Mouse (Mus musculus) heart, adult 2 months (tissue): ENCODE data around the gene Hist1h3a. TPM values are rescaled to one million over a fixed set of nuclear protein-coding genes. Genes with fewer than 3 reads are reported as not detected.

Experiments
- DNase-seq, 2 experiments: peaks; one replicate each; pipeline ENCODE4 v3.0.0; 2021
- H3K27ac ChIP-seq: fragments of 200-600 bp; 2 replicates; pipeline ENCODE4 v1.8.1; 2022
- H3K27me3 ChIP-seq: fragments of 200-500 bp; 2 replicates; pipeline ENCODE4 v1.6.1; 2012; ENCODE audit warnings: mild to moderate bottlenecking, low read length, inconsistent platforms, mixed read lengths; ENCODE audit not compliant: control insufficient read depth, insufficient read depth
- H3K36me3 ChIP-seq: fragments of 200-500 bp; 2 replicates; pipeline ENCODE4 v1.6.1; 2012; ENCODE audit warnings: low read length, inconsistent platforms; ENCODE audit not compliant: control insufficient read depth, insufficient read depth
- H3K4me1 ChIP-seq: fragments of 200-500 bp; 2 replicates; pipeline ENCODE4 v1.6.1; 2011; ENCODE audit warnings: low read length; ENCODE audit not compliant: control insufficient read depth, insufficient read depth
- H3K4me3 ChIP-seq: fragments of 200-600 bp; 2 replicates; pipeline ENCODE4 v1.8.1; 2022
- H3K79me2 ChIP-seq: fragments of 200-500 bp; replicated peaks from 2 replicates; pipeline ENCODE4 v1.6.1; 2012; ENCODE audit warnings: mild to moderate bottlenecking, inconsistent platforms, low read length, moderate library complexity, mixed read lengths; ENCODE audit not compliant: control insufficient read depth, insufficient read depth
- H3K9ac ChIP-seq: fragments of 200-500 bp; 2 replicates; pipeline ENCODE4 v1.6.1; 2012; ENCODE audit warnings: low read depth, mild to moderate bottlenecking, control low read depth, inconsistent platforms, low read length, mixed read lengths
- CTCF ChIP-seq: fragments of 200-600 bp; IDR thresholded peaks from 2 replicates; pipeline ENCODE4 v1.8.1; 2022; ENCODE audit warnings: antibody characterized with exemption, mild to moderate bottlenecking, moderate library complexity
- EP300 ChIP-seq: fragments of 200-500 bp; IDR thresholded peaks from 2 replicates; pipeline ENCODE4 v1.6.1; 2011; ENCODE audit warnings: low read depth, low read length, control low read depth; ENCODE audit not compliant: insufficient read depth
- POLR2A ChIP-seq: fragments of 200-500 bp; IDR thresholded peaks from 2 replicates; pipeline ENCODE4 v1.6.1; 2011; ENCODE audit warnings: mild to moderate bottlenecking, low read depth, low read length, control low read depth; ENCODE audit not compliant: insufficient read depth
- WGBS: fragments of 180-500 bp; shearing (Covaris S2); methylation state at CpG from one replicate; pipeline ENCODE4 v1.1.7; 2018; 5-methylcytosine and 5-hydroxymethylcytosine counted together
- intact Hi-C: fragments of 180-260 bp; cut with DNase I; formaldehyde crosslinking; loops from one replicate; pipeline ENCODE4 v1.15.1; 2025
- polyA plus RNA-seq: library from polyadenylated mRNA; depleted of rRNA; stranded (reverse); fragments of >200 nt; gene quantifications from 2 replicates; pipeline ENCODE4 v1.2.3, GENCODE M21; 2012
- total RNA-seq, 2 experiments: library from RNA; stranded (reverse); gene quantifications; 2 replicates each; pipeline ENCODE4 v1.2.3; 2021

Hist1h3a gene
- total and polyA plus RNA-seq, 3 experiments: 5.1 to 8.9 TPM; not detected in 1

GRCm38 (mm10) chr13:23764324-23765171 lies 2.4 kb upstream of the Hist1h3a start:
- H3K27ac ChIP-seq: no peak overlapping the region
- no peak overlapping the region for H3K9ac ChIP-seq
- peaks cover 2% of the 10 kb centered on the region for H3K36me3 ChIP-seq
- H3K27me3 ChIP-seq: no peaks in the 10 kb centered on the region
- H3K4me3 ChIP-seq: peak overlapping the region; percentile 66
- DNase-seq: no peak
- TF ChIP-seq CTCF (no peak), POLR2A (no peak), EP300 (no peak)
- H3K4me1 ChIP-seq: peaks cover 1% of the 10 kb centered on the region; the same call in 1 of the 2 replicates
- no peaks in the 10 kb centered on the region for H3K79me2 ChIP-seq
- intact Hi-C loops: loop anchor here (5.0 to 10.0 kb wide), 2 partner anchors 342 to 400 kb away; partner anchors contain the start of genes Abt1 and Zfp322a
- 60% methylated on average over 12 of the region's 12 CpGs for WGBS

- Histone ChIP-seq H3K4me1 (no peaks in the 10 kb centered on the region), H3K9ac (peak within 1 kb of the TSS; percentile 76), H3K27me3 (no peaks in the 10 kb centered on the region), H3K27ac (peak within 1 kb of the TSS; percentile 76), H3K36me3 (peaks cover 2% of the 10 kb centered on the region), H3K4me3 (peak within 1 kb of the TSS; percentile 66), H3K79me2 (no peaks in the 10 kb centered on the region)
- peak; percentile 89 for TF ChIP-seq POLR2A
- no peak for TF ChIP-seq CTCF
- WGBS: 6% methylated on average over 34 of the region's 34 CpGs
- intact Hi-C loops: loop anchor here (5.0 to 10.0 kb wide), 2 partner anchors 341 to 399 kb away; partner anchors contain the start of genes Abt1 and Zfp322a
- peak; percentile 80 to 86 for DNase-seq
These were observed 1.6 kb upstream of the Hist1h3a start, which contains the start of gene Hist1h1a for GRCm38 (mm10) chr13:23763586-23764323. Hist1h1a (plus strand) TSS chr13:23763666.

DNA sequence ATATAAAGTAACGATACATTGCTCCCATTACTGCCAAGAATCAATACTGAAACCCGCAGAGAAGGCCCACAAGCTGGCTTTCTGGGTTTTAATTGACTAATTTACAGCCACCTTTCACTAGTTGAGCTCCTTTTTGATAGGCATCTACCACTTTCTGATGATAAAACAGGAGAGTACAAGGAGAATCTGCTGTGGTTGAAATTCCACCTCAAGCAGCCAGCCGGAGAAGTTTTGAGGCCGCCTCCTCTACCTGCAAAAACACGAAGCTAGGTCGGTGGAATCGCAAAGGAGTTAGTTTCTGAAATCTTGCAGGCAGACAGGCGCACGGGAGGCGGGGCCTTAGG lies 1.0 kb upstream of the Hist1h3a start:
- peak overlapping the region; percentile 66 for H3K4me3 ChIP-seq
- H3K27ac ChIP-seq: peak overlapping the region; percentile 30; the same call in 1 of the 2 replicates
- no peak overlapping the region for H3K9ac ChIP-seq
- TF ChIP-seq CTCF: no peak
- TF ChIP-seq EP300: no peak
- TF ChIP-seq POLR2A: no peak
- 4% methylated on average over 10 of the region's 10 CpGs for WGBS
- H3K79me2 ChIP-seq: no peaks in the 10 kb centered on the region
- no peaks in the 10 kb centered on the region for H3K27me3 ChIP-seq
- intact Hi-C loops: loop anchor here (5.0 to 10.0 kb wide), 2 partner anchors 341 to 398 kb away; partner anchors contain the start of genes Abt1 and Zfp322a
- no peak for DNase-seq
- no peaks in the 10 kb centered on the region for H3K4me1 ChIP-seq
- peaks cover 2% of the 10 kb centered on the region for H3K36me3 ChIP-seq

DNA sequence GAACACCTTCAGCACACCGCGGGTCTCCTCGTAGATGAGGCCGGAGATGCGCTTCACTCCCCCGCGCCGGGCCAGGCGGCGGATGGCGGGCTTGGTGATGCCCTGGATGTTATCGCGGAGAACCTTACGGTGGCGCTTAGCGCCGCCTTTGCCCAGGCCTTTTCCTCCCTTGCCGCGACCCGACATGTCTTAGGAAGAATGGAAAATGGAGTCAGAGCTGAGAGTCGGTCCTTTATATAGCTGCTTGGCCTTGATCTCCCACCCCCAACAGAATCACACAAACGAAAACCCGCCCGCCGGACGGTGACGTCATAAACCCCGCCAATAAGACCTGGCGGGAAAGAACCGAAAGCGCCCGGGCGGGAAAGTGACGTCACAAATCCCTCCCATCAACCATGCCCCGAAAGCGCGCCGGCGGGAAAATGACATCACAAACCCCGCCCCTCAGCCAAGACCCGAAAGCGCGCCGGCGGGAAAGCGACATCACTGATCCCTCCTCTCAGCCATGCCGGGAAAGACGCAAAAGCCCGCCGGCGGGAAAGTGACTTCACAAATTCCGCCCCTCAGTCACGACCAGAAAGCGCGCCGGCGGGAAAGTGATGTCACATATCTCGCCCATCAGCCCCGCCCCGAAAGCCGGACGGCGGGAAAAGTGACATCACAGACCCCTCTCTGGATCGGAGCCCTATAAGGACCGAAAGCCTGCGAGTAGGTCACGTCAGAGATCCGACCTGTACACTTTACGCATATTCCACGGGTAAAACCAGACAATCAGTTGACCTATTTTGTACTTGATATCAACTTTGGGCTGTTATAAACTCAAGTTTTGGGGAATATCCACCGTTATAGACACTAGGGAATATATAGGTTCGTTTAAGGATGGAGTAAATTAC lies 968 bp downstream of the Hist1h3a start, which contains the start of gene Hist1h4a:
Gene Hist1h4a, minus strand, starts transcription at position 259 of the 893 bp plus-strand sequence.
- no peaks in the 10 kb centered on the region for H3K79me2 ChIP-seq
- peaks cover 1% of the 10 kb centered on the region for H3K4me1 ChIP-seq
- intact Hi-C loops: loop anchor here (5.0 to 10.0 kb wide), 2 partner anchors 339 to 396 kb away; partner anchors contain the start of genes Abt1 and Zfp322a
- peaks cover 2% of the 10 kb centered on the region for H3K36me3 ChIP-seq
- peak; percentile 96 to 97 for DNase-seq
- H3K4me3 ChIP-seq: peak within 1 kb of the TSS; percentile 56
- under 1% methylated on average over 62 of the region's 72 CpGs for WGBS
- peak within 1 kb of the TSS; percentile 68 for H3K9ac ChIP-seq
- H3K27ac ChIP-seq: peak within 1 kb of the TSS; percentile 76
- 0 out of 2 replicates have a peak, but pooled peaks have one; percentile 41 for TF ChIP-seq EP300
- TF ChIP-seq CTCF: no peak
- TF ChIP-seq POLR2A: peak; percentile 89
- H3K27me3 ChIP-seq: no peaks in the 10 kb centered on the region
